Mouse (Mus musculus) CH12.LX (cell line): ENCODE data around the gene P2rx1. TPM values are rescaled to one million over a fixed set of nuclear protein-coding genes. Genes with fewer than 3 reads are reported as not detected.

ENCODE experiments used
- DNase-seq: peaks from one replicate; pipeline ENCODE4 v3.0.0-alpha.2; 2013; ENCODE audit errors: extremely low read depth
- H3K27ac ChIP-seq: 2 replicates; pipeline ENCODE4 v1.5.1; 2012; ENCODE audit warnings: low read depth, mild to moderate bottlenecking, control low read depth, moderate library complexity; ENCODE audit not compliant: insufficient read depth
- H3K27me3 ChIP-seq: replicated peaks from 2 replicates; pipeline ENCODE3; 2012; ENCODE audit warnings: inconsistent platforms
- H3K36me3 ChIP-seq, 2 experiments: replicated peaks in 1 of 2; 2 replicates each; pipeline versions ENCODE3 to v1.6.1; 2012; ENCODE audit warnings: inconsistent platforms in 1 of 2, low read length in 1 of 2, mild to moderate bottlenecking in 1 of 2, mixed read lengths in 1 of 2, moderate library complexity in 1 of 2; ENCODE audit not compliant: control insufficient read depth in 1 of 2, insufficient read depth in 1 of 2
- H3K4me1 ChIP-seq, 2 experiments: 2 replicates each; pipeline ENCODE4 v1.6.1; 2012; ENCODE audit warnings: inconsistent platforms in 1 of 2, moderate library complexity in 1 of 2; ENCODE audit not compliant: insufficient read depth in 2 of 2, control insufficient read depth in 1 of 2
- H3K4me2 ChIP-seq: 2 replicates; pipeline ENCODE4 v1.6.1; 2012; ENCODE audit warnings: low read depth, mild to moderate bottlenecking, control low read depth; ENCODE audit not compliant: poor library complexity, insufficient read depth, severe bottlenecking
- H3K4me3 ChIP-seq, 3 experiments: fragments of 150-350 bp in 1 of 3; sonication (generic) in 1 of 3; replicated peaks in 1 of 3; 2 replicates each; pipeline versions ENCODE3 to v1.5.1; 2011 to 2012; ENCODE audit warnings: low read depth in 2 of 3, low read length in 2 of 3, mild to moderate bottlenecking in 2 of 3, moderate library complexity in 2 of 3, control low read depth in 1 of 3, improper control_type of control experiment in 1 of 3, inconsistent platforms in 1 of 3, mixed read lengths in 1 of 3; ENCODE audit not compliant: poor library complexity in 1 of 3
- H3K79me2 ChIP-seq: replicated peaks from 2 replicates; pipeline ENCODE4 v1.6.1; 2012; ENCODE audit warnings: mild to moderate bottlenecking, moderate library complexity; ENCODE audit not compliant: control insufficient read depth, poor library complexity, insufficient read depth, severe bottlenecking; ENCODE audit errors: extremely low read depth
- H3K9ac ChIP-seq: 2 replicates; pipeline ENCODE4 v1.6.1; 2012; ENCODE audit warnings: low read depth, mild to moderate bottlenecking, control low read depth, moderate library complexity; ENCODE audit not compliant: insufficient read depth
- H3K9me3 ChIP-seq: replicated peaks from 2 replicates; pipeline ENCODE3; 2012; ENCODE audit warnings: low read length, inconsistent platforms, mixed read lengths
- BHLHE40 ChIP-seq: IDR thresholded peaks from 2 replicates; pipeline ENCODE4 v1.6.1; 2011; ENCODE audit warnings: mild to moderate bottlenecking, low read depth, low read length, improper control_type of control experiment
- EP300 ChIP-seq: IDR thresholded peaks from 2 replicates; pipeline ENCODE4 v1.6.1; 2011; ENCODE audit warnings: low read length, improper control_type of control experiment
- HCFC1 ChIP-seq: IDR thresholded peaks from 2 replicates; pipeline ENCODE4 v1.6.1; 2012; ENCODE audit warnings: low read depth, mild to moderate bottlenecking, inconsistent platforms, low read length, improper control_type of control experiment
- KAT2A ChIP-seq: IDR thresholded peaks from 2 replicates; pipeline ENCODE4 v1.6.1; 2012; ENCODE audit warnings: low read length, improper control_type of control experiment, inconsistent platforms; ENCODE audit not compliant: insufficient replicate concordance
- MAX ChIP-seq: IDR thresholded peaks from 2 replicates; pipeline ENCODE4 v1.6.1; 2011; ENCODE audit warnings: low read length, improper control_type of control experiment
- MEF2A ChIP-seq: IDR thresholded peaks from 2 replicates; pipeline ENCODE4 v1.6.1; 2014; ENCODE audit warnings: low read depth, mild to moderate bottlenecking, inconsistent platforms, low read length, improper control_type of control experiment, borderline replicate concordance
- MXI1 ChIP-seq: IDR thresholded peaks from 2 replicates; pipeline ENCODE4 v1.6.1; 2011; ENCODE audit warnings: mild to moderate bottlenecking, low read depth, low read length, improper control_type of control experiment
- NRF1 ChIP-seq: IDR thresholded peaks from 2 replicates; pipeline ENCODE4 v1.6.1; 2014; ENCODE audit warnings: low read depth, mild to moderate bottlenecking, inconsistent platforms, low read length, improper control_type of control experiment, moderate library complexity
- PAX5 ChIP-seq: IDR thresholded peaks from 2 replicates; pipeline ENCODE4 v1.6.1; 2012; ENCODE audit warnings: low read length, inconsistent platforms, mixed read lengths
- RAD21 ChIP-seq: IDR thresholded peaks from 2 replicates; pipeline ENCODE4 v1.6.1; 2011; ENCODE audit warnings: low read depth, mild to moderate bottlenecking, low read length, improper control_type of control experiment, moderate library complexity
- SMC3 ChIP-seq: IDR thresholded peaks from 2 replicates; pipeline ENCODE4 v1.6.1; 2011; ENCODE audit warnings: low read depth, low read length, improper control_type of control experiment
- dilution Hi-C: fragments of 300-500 bp; cut with MboI; formaldehyde crosslinking; loops from 2 replicates; pipeline ENCODE4 v1.14.3; 2020; ENCODE audit warnings: low sequenced_read_pairs; ENCODE audit not compliant: extremely low pct_unique_long_range_greater_than_20kb, extremely low pct_ligation_motif_present
- in situ Hi-C: fragments of 300-500 bp; cut with MboI; formaldehyde crosslinking; loops from 3 replicates; pipeline ENCODE4 v1.14.3; 2019; ENCODE audit warnings: low sequenced_read_pairs, low pct_ligation_motif_present, low pct_unique_long_range_greater_than_20kb, mixed read lengths
- polyA plus RNA-seq: library from polyadenylated mRNA; unstranded; fragments of >175 nt; gene quantifications from 2 replicates; pipeline ENCODE4 v1.2.1, GENCODE M21; 2012; ENCODE audit warnings: low read depth; ENCODE audit not compliant: insufficient read length
- total RNA-seq, 2 experiments: library from RNA; depleted of rRNA; stranded (reverse); fragments of 300-350 nt in 1 of 2; fragments of >200 nt in 1 of 2; gene quantifications; 2 replicates each; pipeline ENCODE4 v1.2.3; 2012 to 2014

The P2rx1 gene
- total and polyA plus RNA-seq, 3 experiments, result 15.9 to 23.3 (median 21.5) TPM

DNA sequence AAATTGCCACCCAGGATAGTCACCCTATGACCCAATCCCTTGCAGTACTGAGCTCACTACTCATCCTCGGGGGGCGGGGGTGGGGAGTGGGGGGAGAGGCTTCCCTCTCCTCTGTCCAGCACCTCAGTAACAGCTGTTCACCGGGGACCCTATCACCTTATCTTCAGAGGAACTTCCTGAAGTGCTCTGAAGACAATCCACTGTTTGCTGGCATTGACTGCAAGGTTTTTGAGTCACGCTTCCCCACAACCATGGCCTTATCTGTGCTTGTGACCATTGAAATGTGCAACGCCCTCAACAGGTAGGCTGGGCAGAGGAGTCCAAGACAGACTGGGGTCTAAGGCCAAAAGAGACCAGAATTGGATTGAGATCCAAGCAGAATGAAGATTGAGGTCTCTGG is 11.1 kb upstream of the P2rx1 start:
- dilution Hi-C loops (no loop called here), in situ Hi-C loops (no loop called here)
- Histone ChIP-seq H3K4me2 (no peak overlapping the region), H3K4me1 (peaks cover 7 to 45% of the 10 kb centered on the region in 2 experiments; a peak in 3 of 4 replicates), H3K27me3 (no peaks in the 10 kb centered on the region), H3K79me2 (no peaks in the 10 kb centered on the region), H3K4me3 (no peak overlapping the region), H3K9ac (no peak overlapping the region), H3K36me3 (peaks cover 77 to 97% of the 10 kb centered on the region in 2 experiments), H3K9me3 (no peaks in the 10 kb centered on the region), H3K27ac (no peak overlapping the region)
- no peak for DNase-seq
- TF ChIP-seq SMC3, result no peak
- no peak for TF ChIP-seq MEF2A
- TF ChIP-seq MAX, result no peak
- no peak for TF ChIP-seq MXI1

DNA sequence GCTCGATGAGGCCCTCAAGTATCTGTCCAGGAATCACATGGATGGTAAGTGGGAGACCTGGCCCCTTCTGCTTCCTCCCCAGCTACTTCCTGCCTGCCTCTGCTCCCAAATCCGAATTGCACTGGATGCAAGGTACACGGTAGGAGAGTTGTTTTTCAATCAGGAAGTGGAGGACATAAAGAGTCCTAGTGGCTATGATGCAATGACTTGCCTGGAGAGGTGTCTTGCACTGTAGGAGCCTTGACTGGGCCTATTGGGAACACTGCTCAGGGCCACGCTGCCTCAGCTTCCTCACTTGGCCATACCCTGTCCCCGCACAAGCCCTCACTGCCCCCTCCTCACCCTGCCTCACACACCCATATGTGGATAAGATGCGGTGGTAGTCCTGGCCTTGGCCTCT is 9.9 kb upstream of the P2rx1 start:
- Histone ChIP-seq H3K4me2 (no peak overlapping the region), H3K27me3 (no peaks in the 10 kb centered on the region), H3K36me3 (peaks cover 74 to 97% of the 10 kb centered on the region in 2 experiments), H3K9ac (no peak overlapping the region), H3K4me1 (peaks cover 7 to 41% of the 10 kb centered on the region in 2 experiments; a peak in 3 of 4 replicates), H3K9me3 (no peaks in the 10 kb centered on the region), H3K4me3 (no peak overlapping the region), H3K79me2 (no peaks in the 10 kb centered on the region), H3K27ac (no peak overlapping the region; the same call in 1 of the 2 replicates)
- in situ Hi-C loops (no loop called here), dilution Hi-C loops (no loop called here)
- no peak for TF ChIP-seq BHLHE40
- no peak for TF ChIP-seq NRF1
- no peak for TF ChIP-seq RAD21
- TF ChIP-seq EP300, result no peak
- no peak for TF ChIP-seq PAX5
- no peak for DNase-seq

DNA sequence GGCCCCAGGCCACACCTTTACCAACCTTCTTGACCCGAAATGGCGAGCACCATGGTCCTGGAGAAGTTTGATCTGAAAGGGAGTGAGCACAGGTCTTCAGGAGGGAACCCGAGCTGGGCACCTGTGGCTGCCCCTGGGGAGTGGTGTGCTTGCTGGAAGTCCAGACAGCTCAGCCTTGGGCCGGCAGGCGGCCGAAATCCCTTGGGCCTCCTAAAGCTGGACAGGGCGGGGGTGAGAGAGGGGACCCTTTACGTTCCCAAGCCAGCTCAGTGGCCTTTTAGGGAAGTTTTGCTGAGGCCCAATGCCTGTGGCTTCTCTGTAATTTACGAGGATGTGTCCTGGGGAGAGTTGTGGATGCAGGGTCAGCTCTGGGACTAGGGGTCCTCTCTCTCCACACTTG is 8.2 kb upstream of the P2rx1 start:
- in situ Hi-C loops (no loop called here), dilution Hi-C loops (no loop called here)
- Histone ChIP-seq H3K9ac (no peak overlapping the region), H3K4me3 (no peak overlapping the region), H3K79me2 (no peaks in the 10 kb centered on the region), H3K9me3 (no peaks in the 10 kb centered on the region), H3K4me2 (no peak overlapping the region), H3K36me3 (peaks cover 68 to 95% of the 10 kb centered on the region in 2 experiments), H3K27ac (no peak overlapping the region), H3K27me3 (no peaks in the 10 kb centered on the region), H3K4me1 (peaks cover 7 to 31% of the 10 kb centered on the region in 2 experiments; a peak in 3 of 4 replicates)
- no peak for TF ChIP-seq HCFC1
- no peak for TF ChIP-seq NRF1
- TF ChIP-seq KAT2A, result no peak
- DNase-seq, result no peak
